Mouse (Mus musculus): ENCODE results near the gene Gm5934.
"Not testable (repeated sequence)": the region's sequence is repeated elsewhere in the genome, so short reads cannot be mapped to it uniquely, and the experiment has no call there.

Gm5934 gene

GRCm38 (mm10) chrX:24500660-24501059, at the start of gene Gm5934:
Gene Gm5934 (minus strand): TSS chrX:24500760.
- DNase-seq = not testable (repeated sequence)
